Mouse (Mus musculus) cerebellum, adult 8-10 months (tissue): ENCODE data around the gene Ctnna2.

Experiments used
- DNase-seq: peaks from one replicate; pipeline ENCODE4 v3.0.0; 2022

The Ctnna2 gene

GRCm38 (mm10) chr6:77811041-77811440 lies 168.5 kb downstream of the Ctnna2 start:
- DNase-seq, result no peak

DNA sequence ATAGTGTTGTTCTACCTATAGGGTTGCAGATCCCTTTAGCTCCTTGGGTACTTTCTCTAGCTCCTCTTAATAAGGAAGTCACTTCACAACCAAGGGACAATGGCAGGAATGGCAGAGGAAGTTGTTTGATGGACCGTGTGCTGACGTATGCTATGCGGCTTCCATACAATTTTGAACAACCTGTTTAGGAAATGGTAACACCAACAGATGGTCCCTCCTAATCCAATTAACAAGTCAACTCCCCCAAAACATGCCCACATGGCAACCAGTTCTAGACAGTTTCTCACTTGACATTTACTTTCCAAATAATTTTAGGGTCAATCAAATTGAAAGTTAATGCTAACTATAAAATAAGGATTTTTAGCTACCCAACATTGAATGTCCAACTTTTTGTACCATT lies 176.9 kb downstream of the Ctnna2 start:
- DNase-seq, result no peak

GRCm38 (mm10) chr6:77783342-77783741 lies 196.2 kb downstream of the Ctnna2 start:
- DNase-seq, result no peak

DNA sequence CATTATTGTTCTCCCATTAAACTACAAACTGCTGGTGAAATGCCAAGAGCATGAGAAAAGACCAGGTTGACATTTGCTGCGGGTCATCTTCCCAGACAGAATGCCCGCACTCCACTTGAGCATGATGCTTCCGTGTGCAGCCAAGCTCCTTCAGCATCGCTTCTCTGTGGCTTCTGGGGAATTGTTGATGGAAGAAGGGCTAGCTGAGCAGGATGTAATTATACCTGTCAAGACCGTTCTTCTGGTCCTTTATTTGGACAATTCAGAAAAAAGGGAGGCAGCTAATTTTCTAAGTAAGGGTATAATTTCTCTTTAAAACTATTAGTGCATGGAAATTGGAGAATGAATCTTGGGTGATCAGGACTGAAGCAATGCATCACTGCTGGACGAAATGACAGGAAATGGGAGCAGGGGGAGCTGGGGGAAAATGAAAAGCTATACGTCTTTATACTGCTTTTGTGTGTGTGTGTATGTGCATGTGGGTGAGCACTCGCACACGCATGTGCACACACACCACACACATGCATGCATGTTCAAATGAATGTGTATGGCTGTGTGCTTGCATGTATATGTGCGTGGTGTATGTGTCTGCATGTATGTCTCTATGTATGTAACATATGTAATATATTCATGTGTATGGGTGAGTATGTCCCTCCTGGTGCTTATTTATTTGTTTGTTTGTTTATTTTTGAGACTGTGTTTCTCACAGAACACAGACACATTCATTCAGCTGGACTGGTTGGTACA lies 211.0 kb downstream of the Ctnna2 start:
- no peak for DNase-seq

GRCm38 (mm10) chr6:77758164-77758563 lies 221.3 kb downstream of the Ctnna2 start:
- no peak for DNase-seq

DNA sequence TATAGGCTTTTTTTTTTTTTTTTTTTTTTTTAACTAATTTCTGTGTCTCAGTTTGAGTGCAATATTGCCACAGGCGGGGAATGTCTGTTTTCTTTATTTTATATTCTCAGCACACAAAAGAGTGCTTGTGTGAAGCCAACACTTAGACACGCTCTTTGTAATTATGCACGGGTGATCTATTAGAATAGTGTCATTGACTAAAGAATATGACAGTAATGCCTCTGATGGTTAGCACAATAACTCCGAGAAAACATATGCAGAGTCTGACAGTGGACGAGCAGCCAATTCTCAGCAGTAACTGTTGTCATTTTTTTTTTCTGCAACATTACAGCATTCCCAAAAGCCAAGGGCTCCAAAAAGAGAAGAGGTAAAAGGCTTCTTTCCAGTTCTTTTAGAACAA lies 234.1 kb downstream of the Ctnna2 start:
- DNase-seq, result no peak

- no peak for DNase-seq
These were observed 235.8 kb downstream of the Ctnna2 start for GRCm38 (mm10) chr6:77743651-77744050.

- no peak for DNase-seq
These were observed 236.5 kb downstream of the Ctnna2 start for GRCm38 (mm10) chr6:77742988-77743387.

DNA sequence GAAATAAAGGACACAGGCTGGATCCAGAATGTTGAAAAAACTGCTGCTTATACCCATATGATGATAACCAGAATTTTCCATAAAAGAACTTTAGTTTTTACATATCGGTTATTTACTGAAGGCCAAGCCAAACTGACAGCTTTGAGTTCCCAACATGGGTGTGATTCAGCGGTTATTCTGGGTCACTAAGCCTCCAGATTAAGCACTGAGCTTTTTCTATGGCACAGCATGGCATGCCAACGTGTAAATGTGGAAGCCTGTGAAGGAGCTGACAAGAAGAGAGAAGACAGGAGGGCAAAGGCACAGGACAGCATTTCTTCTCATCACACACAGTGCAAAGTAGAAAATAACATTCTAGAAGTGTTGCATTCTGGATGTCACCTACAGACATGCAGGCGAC lies 240.9 kb downstream of the Ctnna2 start:
- DNase-seq, result no peak

DNA sequence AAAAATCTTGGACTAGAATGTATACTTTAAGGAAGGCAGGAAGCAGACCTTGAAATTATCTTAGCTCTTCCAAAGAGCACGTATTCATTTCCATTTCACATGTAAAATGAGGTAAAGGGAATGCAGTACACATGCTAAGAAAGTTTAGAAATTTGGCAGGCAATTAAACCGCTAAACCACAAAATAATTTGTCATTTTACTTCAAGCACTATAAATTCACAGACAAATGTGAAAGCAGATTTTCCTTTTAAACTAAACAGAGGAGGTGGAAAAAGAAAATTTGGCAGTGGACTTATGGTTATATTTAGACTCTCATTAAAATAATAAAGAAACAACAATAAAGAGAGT lies 254.6 kb downstream of the Ctnna2 start:
- DNase-seq, result no peak

DNA sequence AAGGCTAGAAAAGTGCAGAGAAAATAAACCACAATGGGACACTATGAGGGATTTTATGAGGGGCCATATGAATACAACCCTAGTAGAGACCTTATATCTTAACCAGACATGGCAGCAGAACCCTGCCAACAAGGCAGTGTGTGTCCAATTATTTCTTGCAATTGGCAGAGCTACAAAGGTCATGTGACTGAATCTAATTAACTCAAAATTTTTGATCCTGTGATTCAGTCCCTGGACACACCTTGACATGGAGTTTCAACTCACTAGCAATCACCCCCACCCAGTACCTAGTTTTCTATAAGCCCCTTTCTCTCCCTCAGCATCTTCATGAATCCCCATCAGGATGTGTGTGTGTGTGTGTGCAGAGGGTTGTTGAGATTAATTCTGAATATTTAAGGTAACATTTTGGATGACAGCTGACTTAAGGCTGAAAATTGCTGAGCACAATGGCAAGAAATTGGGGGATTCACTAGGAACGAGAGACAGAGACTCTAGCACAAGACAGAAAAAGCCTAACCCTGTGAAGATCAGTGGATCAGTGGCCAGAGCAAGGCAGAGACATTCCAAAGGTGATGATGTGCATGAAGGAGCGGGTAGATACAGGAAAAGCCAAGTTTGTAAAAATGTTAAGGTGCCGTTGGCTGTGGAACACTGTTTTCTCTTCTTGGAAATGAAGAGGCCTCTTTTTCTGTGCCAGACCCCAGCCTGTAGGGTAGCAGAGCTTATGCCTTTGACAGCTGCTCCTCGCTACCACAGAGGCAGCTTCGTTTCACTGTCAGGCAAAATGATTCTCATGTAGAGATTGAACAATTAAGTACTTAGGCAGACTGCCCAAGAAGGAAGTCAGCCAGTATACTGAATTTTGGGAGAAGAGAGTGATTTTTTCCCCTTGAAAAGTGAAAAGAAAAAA lies 255.2 kb downstream of the Ctnna2 start:
- no peak for DNase-seq

GRCm38 (mm10) chr6:77694093-77694492 lies 285.4 kb downstream of the Ctnna2 start:
- no peak for DNase-seq

DNA sequence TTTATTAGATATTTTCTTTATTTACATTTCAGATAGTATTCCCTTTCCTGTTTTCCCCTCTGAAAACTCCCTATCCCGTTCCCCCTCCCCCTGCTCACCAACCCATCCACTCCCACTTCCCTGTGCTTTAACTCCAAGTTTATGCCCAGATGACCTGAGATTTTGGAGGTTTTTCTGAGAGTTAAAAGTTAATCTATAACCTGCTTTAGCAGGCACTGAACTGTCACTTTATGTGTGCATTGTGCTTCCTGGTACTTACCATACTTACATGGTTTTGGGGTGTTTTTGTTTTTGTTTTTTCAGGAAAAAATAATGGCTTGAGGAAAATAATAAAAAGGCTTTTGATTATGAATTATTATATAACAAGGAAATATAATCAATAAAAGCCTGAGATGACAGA lies 292.3 kb downstream of the Ctnna2 start:
- DNase-seq, result no peak

DNA sequence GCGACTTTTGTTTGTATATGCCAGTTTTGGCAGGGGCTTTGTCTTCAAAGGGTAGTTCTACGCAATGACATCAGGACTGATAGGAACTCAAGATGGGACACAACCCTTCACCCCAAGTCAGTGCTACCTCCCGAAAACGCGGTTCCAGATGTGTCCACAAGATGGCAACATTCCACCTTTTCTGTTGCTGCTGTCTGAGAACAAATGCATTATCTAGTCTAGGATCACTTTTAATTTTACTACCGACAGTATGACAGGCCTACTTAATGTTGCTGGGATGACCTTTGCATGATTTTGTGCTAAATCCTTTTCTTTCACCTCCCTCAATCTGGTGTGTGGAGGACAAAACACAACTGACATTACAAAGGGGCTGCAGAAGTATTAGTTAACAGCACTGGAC lies 329.4 kb downstream of the Ctnna2 start:
- DNase-seq, result peak; percentile 44

GRCm38 (mm10) chr6:77644591-77644990 lies 334.9 kb downstream of the Ctnna2 start:
- DNase-seq, result no peak

DNA sequence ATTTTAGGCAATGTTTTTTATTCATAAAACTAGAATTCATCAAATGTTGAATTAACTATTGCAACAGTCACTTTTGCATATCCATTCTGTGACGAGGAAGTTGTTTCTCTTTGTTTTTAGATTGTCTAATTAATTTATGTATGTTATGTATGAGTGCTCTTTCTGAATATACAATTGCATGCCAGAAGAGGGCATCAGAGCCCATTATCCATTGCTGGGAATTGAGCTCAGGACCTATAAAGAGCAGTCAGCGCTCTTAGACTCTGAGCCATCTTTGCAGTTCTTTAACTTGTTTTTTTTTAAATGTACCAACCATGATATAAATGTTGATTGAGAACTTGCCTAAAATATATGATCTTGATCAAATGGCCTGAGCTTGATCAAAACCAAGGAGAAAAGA lies 340.7 kb downstream of the Ctnna2 start:
- DNase-seq, result no peak

DNA sequence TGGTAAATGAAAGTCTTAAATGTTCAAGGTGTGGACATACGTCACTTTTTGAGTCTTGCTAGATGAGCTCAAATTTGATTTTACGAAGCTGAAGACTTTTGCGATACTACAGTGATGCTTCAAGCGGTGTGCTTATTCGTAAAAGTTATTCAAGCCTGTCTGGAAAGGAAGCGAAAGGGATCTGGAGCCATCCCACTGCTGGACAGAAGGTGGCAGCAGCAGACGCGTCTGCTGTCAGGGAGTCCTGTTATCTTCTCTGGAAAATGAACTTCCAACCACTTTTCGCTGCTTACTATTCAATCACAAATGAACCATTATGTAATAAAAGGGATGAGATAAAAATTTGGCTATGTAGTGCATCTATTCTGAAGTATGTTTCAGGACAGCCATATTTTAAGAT lies 345.5 kb downstream of the Ctnna2 start:
- peak; percentile 48 for DNase-seq

DNA sequence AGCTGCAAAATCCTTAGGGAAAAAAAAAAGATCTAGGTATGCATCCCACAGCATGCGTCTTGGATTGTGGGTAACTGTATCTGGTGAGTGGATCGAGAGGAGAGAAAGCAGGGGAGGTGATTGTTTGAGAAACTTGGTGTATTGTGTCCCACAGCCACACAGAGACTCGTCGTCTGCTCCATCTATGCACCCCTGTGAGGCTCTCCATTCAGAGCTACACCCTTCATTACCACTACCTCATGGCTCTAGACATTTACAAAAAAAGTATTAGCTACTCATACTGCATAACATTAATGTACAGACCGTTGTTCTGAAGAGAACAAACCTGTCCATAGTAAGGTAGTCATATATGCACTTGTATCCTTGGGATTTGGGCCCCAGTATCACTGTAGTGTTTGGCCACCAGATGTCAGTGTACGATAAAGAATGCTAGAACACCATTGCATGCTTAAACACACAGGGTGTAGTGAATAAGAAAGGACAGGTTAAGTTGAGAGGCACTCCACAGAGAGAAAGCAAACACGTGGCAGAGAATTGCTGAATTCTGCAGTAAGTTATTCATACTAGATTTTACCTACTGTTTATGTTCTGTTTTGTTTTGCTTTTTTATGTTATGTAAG lies 350.8 kb downstream of the Ctnna2 start:
- peak; percentile 29 for DNase-seq

- DNase-seq, result no peak
These were observed 374.7 kb downstream of the Ctnna2 start for GRCm38 (mm10) chr6:77604642-77605392.

DNA sequence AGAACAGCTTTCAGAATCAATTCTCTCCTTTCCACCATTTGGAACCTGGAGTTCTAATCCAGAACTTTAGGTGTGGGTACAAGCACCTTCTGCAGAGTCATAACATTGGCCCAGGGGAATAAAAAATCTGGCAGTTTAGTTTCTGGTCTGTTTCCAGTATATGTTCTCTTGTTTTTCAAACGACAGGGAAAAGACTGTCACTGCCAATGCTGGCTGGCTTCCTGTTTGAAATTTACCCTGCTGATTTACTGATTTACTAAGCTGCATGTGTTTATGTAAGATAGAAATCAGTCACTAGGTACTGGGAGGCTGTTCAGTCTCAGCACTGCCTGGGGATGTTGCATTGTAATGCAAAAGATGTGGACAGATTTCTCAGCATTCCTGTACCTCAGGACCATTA lies 375.6 kb downstream of the Ctnna2 start:
- peak; percentile 11 for DNase-seq

- no peak for DNase-seq
These were observed 380.3 kb downstream of the Ctnna2 start for GRCm38 (mm10) chr6:77599244-77599643.

DNA sequence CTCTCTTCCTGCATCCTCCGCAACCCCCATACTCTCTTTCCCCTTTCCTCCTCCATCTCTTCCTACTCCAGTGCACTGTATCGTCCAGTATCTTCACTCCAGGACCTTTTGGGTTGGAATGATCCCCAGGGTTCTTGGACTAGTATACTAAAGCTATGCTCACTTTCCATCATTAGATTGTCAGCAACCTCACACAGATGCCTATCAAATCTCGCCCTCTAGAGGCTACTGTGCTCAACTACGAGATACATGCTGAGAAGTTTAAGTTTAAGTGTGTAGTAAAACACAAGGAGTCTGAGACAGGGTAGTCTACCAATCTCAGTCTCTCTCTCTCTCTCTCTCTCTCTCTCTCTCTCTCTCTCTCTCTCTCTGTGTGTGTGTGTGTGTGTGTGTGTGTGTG lies 396.9 kb downstream of the Ctnna2 start:
- DNase-seq, result peak; percentile 11

DNA sequence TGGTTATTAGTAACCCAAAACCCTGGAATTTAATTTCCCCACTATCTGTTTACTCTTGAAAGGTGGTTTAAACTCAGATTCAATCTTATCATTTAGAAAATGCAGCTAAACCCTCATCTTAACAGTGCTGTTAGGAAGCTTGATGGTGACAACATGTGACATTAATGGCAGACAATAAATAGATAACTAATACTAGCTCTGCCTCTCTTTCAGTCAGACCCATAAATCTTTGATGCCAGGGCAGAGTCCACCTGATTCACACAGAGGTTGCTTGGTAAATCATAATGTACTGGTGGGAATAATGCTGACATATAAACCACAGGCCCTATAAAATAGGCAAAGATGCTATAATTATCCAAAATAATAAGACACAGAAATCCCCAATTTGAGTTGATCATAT lies 398.6 kb downstream of the Ctnna2 start:
- no peak for DNase-seq
